Mouse (Mus musculus) layer of hippocampus, adult 11-12 months (tissue): Measurements from ENCODE around the gene St3gal3.

Experiments
- DNase-seq: peaks from one replicate; pipeline ENCODE4 v3.0.0; 2022; ENCODE audit warnings: low spot score

The St3gal3 gene

GRCm38 (mm10) chr4:118134485-118135365 lies at the start of gene St3gal3:
TSS of gene St3gal3 (minus strand) at chr4:118134914.
- DNase-seq: peak; percentile 98

- DNase-seq: no peak
Measured at GRCm38 (mm10) chr4:118180301-118181080, 45.8 kb upstream of the St3gal3 start.

- peak; percentile 95 for DNase-seq
Measured at GRCm38 (mm10) chr4:118179467-118180300, 45.0 kb upstream of the St3gal3 start, which contains the start of gene Kdm4a. TSS of gene Kdm4a (minus strand) at chr4:118180043.

GRCm38 (mm10) chr4:118178952-118179466 lies 44.3 kb upstream of the St3gal3 start:
- DNase-seq: no peak

GRCm38 (mm10) chr4:118172461-118172860 lies 37.7 kb upstream of the St3gal3 start:
- DNase-seq: no peak

GRCm38 (mm10) chr4:118171006-118171405 lies 36.3 kb upstream of the St3gal3 start:
- no peak for DNase-seq

GRCm38 (mm10) chr4:118162123-118162522 lies 27.4 kb upstream of the St3gal3 start:
- no peak for DNase-seq

GRCm38 (mm10) chr4:118157666-118158065 lies 23.0 kb upstream of the St3gal3 start:
- no peak for DNase-seq

GRCm38 (mm10) chr4:118156559-118156958 lies 21.8 kb upstream of the St3gal3 start:
- peak; percentile 59 for DNase-seq

GRCm38 (mm10) chr4:118154889-118155288 lies 20.2 kb upstream of the St3gal3 start:
- DNase-seq: no peak

- DNase-seq: peak; percentile 72
Measured at GRCm38 (mm10) chr4:118152020-118152785, 17.5 kb upstream of the St3gal3 start.

GRCm38 (mm10) chr4:118150804-118151203 lies 16.1 kb upstream of the St3gal3 start:
- DNase-seq: no peak

- no peak for DNase-seq
Measured at GRCm38 (mm10) chr4:118149956-118150680, 15.4 kb upstream of the St3gal3 start.

GRCm38 (mm10) chr4:118149055-118149576 lies 14.4 kb upstream of the St3gal3 start:
- no peak for DNase-seq

GRCm38 (mm10) chr4:118148317-118148687 lies 13.6 kb upstream of the St3gal3 start:
- DNase-seq: no peak

- peak; percentile 84 for DNase-seq
Measured at GRCm38 (mm10) chr4:118147547-118148316, 13.0 kb upstream of the St3gal3 start.

GRCm38 (mm10) chr4:118147090-118147489 lies 12.4 kb upstream of the St3gal3 start:
- no peak for DNase-seq

GRCm38 (mm10) chr4:118144324-118144723 lies 9.6 kb upstream of the St3gal3 start:
- DNase-seq: no peak

GRCm38 (mm10) chr4:118143679-118144078 lies 9.0 kb upstream of the St3gal3 start:
- no peak for DNase-seq
